Mouse (Mus musculus): Measurements from ENCODE around the gene Slc26a6. TPM values are rescaled to one million over a fixed set of nuclear protein-coding genes. Genes with fewer than 3 reads are reported as not detected.

Gene Slc26a6
- total and polyA plus RNA-seq, 2 experiments from 2014 or later, result 5.7 to 9.3 TPM

DNA sequence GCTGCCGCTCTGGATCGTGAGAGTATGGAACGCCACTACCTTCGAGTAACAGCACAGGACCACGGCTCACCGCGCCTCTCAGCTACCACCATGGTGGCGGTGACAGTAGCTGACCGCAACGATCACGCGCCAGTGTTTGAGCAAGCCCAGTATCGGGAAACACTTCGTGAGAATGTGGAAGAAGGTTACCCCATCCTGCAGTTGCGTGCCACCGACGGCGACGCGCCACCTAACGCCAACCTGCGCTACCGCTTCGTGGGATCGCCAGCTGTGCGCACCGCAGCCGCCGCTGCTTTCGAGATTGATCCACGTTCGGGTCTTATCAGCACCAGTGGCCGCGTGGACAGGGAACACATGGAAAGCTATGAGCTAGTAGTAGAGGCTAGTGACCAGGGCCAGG is 25.6 kb upstream of the Slc26a6 start:
- no peak for TF ChIP-seq CTCF (IDR thresholded peaks at IDR 0.05; ENCODE audit: low read depth)
- TF ChIP-seq EP300 (IDR thresholded peaks at IDR 0.05; ENCODE audit: low read depth), result no peak
- DNase-seq (ENCODE audit: low spot score) (no peak), ATAC-seq (ENCODE audit: insufficient read depth, low read depth) (no peak)
- Histone ChIP-seq H3K4me3 (ENCODE audit: low read depth, low read length) (peak overlapping the region; percentile 35), H3K4me2 (ENCODE audit: low read depth, low read length) (peak overlapping the region; percentile 58), H3K4me1 (ENCODE audit: control insufficient read depth, insufficient read depth) (peaks cover 10% of the 10 kb centered on the region), H3K9me3 (replicated peaks; ENCODE audit: control insufficient read depth, low read length) (no peaks in the 10 kb centered on the region), H3K36me3 (replicated peaks; ENCODE audit: control insufficient read depth, insufficient read depth, low read length) (no peaks in the 10 kb centered on the region), H3K27me3 (ENCODE audit: control insufficient read depth, insufficient read depth, low read length) (peaks cover 91% of the 10 kb centered on the region), H3K27ac (ENCODE audit: low read depth) (no peak overlapping the region), H3K9ac (replicated peaks; ENCODE audit: low read depth, low read length) (no peak overlapping the region)
- 5% methylated on average over 34 of the region's 34 CpGs for WGBS

DNA sequence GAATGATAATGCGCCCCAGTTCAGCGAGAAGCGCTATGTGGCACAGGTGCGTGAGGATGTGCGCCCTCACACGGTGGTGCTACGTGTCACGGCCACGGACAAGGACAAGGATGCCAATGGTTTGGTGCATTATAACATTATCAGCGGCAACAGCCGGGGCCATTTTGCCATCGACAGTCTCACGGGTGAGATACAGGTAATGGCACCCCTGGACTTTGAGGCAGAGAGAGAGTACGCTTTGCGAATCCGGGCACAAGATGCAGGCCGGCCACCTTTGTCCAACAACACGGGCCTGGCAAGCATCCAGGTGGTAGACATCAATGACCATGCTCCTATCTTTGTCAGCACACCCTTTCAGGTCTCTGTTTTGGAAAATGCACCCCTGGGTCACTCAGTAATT is 25.2 kb upstream of the Slc26a6 start:
- DNase-seq (ENCODE audit: low spot score), result no peak
- H3K9ac ChIP-seq (replicated peaks; ENCODE audit: low read depth, low read length), result no peak overlapping the region
- no peaks in the 10 kb centered on the region for H3K36me3 ChIP-seq (replicated peaks; ENCODE audit: control insufficient read depth, insufficient read depth, low read length)
- H3K4me3 ChIP-seq (ENCODE audit: low read depth, low read length), result no peak overlapping the region
- H3K27ac ChIP-seq (ENCODE audit: low read depth), result no peak overlapping the region
- H3K4me1 ChIP-seq (ENCODE audit: control insufficient read depth, insufficient read depth), result peaks cover 15% of the 10 kb centered on the region
- no peaks in the 10 kb centered on the region for H3K9me3 ChIP-seq (replicated peaks; ENCODE audit: control insufficient read depth, low read length)
- ATAC-seq (ENCODE audit: insufficient read depth, low read depth), result no peak
- TF ChIP-seq CTCF (IDR thresholded peaks at IDR 0.05; ENCODE audit: low read depth), result no peak
- no peak for TF ChIP-seq EP300 (IDR thresholded peaks at IDR 0.05; ENCODE audit: low read depth)
- 53% methylated on average over 18 of the region's 18 CpGs for WGBS
- no peak overlapping the region for H3K4me2 ChIP-seq (ENCODE audit: low read depth, low read length)
- peaks cover 95% of the 10 kb centered on the region for H3K27me3 ChIP-seq (ENCODE audit: control insufficient read depth, insufficient read depth, low read length)

DNA sequence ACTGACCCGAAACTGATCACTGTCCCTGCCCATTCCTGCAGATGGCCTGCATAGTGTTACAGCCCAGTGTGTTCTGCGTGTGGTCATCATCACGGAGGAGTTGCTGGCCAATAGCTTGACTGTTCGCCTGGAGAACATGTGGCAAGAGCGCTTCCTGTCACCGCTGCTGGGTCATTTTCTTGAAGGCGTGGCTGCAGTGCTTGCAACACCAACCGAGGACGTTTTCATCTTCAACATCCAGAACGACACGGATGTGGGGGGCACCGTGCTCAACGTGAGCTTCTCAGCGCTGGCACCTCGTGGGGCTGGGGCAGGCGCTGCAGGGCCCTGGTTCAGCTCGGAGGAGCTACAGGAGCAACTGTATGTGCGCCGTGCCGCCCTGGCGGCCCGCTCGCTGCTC is 21.4 kb upstream of the Slc26a6 start:
- no peak for TF ChIP-seq EP300 (IDR thresholded peaks at IDR 0.05; ENCODE audit: low read depth)
- no peak for TF ChIP-seq CTCF (IDR thresholded peaks at IDR 0.05; ENCODE audit: low read depth)
- DNase-seq (ENCODE audit: low spot score) (no peak), ATAC-seq (ENCODE audit: insufficient read depth, low read depth) (no peak)
- WGBS, result 6% methylated on average over 23 of the region's 23 CpGs
- peak overlapping the region; percentile 65 for H3K4me2 ChIP-seq (ENCODE audit: low read depth, low read length)
- no peaks in the 10 kb centered on the region for H3K36me3 ChIP-seq (replicated peaks; ENCODE audit: control insufficient read depth, insufficient read depth, low read length)
- peaks cover 68% of the 10 kb centered on the region for H3K27me3 ChIP-seq (ENCODE audit: control insufficient read depth, insufficient read depth, low read length)
- no peak overlapping the region for H3K9ac ChIP-seq (replicated peaks; ENCODE audit: low read depth, low read length)
- H3K27ac ChIP-seq (ENCODE audit: low read depth), result no peak overlapping the region
- H3K4me3 ChIP-seq (ENCODE audit: low read depth, low read length), result peak overlapping the region; percentile 39
- peaks cover 15% of the 10 kb centered on the region for H3K4me1 ChIP-seq (ENCODE audit: control insufficient read depth, insufficient read depth)
- H3K9me3 ChIP-seq (replicated peaks; ENCODE audit: control insufficient read depth, low read length), result no peaks in the 10 kb centered on the region

DNA sequence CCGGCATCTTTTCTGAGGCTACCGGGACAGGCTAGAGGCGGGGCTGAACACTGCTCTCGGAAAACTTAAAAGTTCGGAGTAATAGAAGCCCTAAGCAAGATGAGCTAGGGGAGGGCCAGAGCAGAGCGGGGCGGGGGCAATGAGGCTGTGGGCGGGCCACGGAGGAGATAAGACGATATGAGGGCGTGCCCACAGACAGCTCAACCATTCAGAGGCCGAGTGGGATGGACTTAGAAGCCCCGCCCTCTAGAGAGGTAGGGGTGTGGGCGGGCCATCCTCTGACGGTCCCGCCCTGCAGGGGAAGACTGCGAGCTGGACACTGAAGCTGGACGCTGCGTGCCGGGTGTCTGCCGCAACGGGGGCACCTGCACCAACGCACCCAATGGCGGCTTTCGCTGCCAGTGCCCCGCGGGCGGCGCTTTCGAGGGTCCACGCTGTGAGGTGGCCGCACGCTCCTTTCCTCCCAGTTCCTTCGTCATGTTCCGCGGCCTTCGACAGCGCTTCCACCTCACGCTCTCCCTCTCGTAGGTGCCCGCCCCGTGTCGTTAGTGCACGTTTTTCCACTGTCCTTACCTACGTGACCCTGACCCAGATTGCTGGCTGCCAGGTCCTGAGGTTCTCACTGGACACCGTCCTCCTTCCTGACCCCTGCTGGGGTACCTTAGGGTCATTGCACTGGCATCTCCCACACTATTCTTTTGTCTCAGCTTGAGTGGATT is 20.5 kb upstream of the Slc26a6 start:
- Histone ChIP-seq H3K36me3 (replicated peaks; ENCODE audit: control insufficient read depth, insufficient read depth, low read length) (no peaks in the 10 kb centered on the region), H3K4me2 (ENCODE audit: low read depth, low read length) (peak overlapping the region; percentile 65), H3K27ac (ENCODE audit: low read depth) (no peak overlapping the region), H3K9me3 (replicated peaks; ENCODE audit: control insufficient read depth, low read length) (no peaks in the 10 kb centered on the region), H3K4me3 (ENCODE audit: low read depth, low read length) (peak overlapping the region; percentile 39), H3K27me3 (ENCODE audit: control insufficient read depth, insufficient read depth, low read length) (peaks cover 61% of the 10 kb centered on the region), H3K9ac (replicated peaks; ENCODE audit: low read depth, low read length) (no peak overlapping the region), H3K4me1 (ENCODE audit: control insufficient read depth, insufficient read depth) (peaks cover 15% of the 10 kb centered on the region)
- ATAC-seq (ENCODE audit: insufficient read depth, low read depth) (peak; percentile 95), DNase-seq (ENCODE audit: low spot score) (peak; percentile 90)
- WGBS, result 6% methylated on average over 46 of the region's 46 CpGs
- no peak for TF ChIP-seq CTCF (IDR thresholded peaks at IDR 0.05; ENCODE audit: low read depth)
- TF ChIP-seq EP300 (IDR thresholded peaks at IDR 0.05; ENCODE audit: low read depth), result no peak

DNA sequence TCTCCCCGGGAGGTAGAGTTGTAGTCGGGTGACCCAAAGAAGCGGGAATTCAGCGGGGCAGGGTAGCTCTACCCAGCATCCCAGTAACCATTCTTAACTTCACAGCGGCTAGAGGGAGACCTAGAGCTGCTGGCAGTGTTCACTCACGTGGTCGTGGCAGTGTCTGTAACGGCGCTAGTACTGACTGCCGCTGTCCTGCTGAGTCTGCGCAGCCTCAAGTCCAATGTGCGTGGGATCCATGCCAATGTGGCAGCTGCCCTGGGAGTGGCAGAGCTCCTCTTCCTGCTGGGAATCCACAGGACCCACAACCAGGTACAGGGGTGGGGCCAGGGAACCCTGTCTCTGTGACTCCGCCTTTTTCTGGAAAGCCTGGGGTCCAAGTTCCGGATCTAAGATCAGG is 10.1 kb upstream of the Slc26a6 start:
- no peaks in the 10 kb centered on the region for H3K4me1 ChIP-seq (ENCODE audit: control insufficient read depth, insufficient read depth)
- no peak overlapping the region for H3K4me3 ChIP-seq (ENCODE audit: low read depth, low read length)
- TF ChIP-seq CTCF (IDR thresholded peaks at IDR 0.05; ENCODE audit: low read depth) (peak; percentile 52), EP300 (IDR thresholded peaks at IDR 0.05; ENCODE audit: low read depth) (no peak)
- H3K27ac ChIP-seq (ENCODE audit: low read depth), result no peak overlapping the region
- no peaks in the 10 kb centered on the region for H3K36me3 ChIP-seq (replicated peaks; ENCODE audit: control insufficient read depth, insufficient read depth, low read length)
- H3K9me3 ChIP-seq (replicated peaks; ENCODE audit: control insufficient read depth, low read length), result no peaks in the 10 kb centered on the region
- 9% methylated on average over 14 of the region's 14 CpGs for WGBS
- no peak overlapping the region for H3K9ac ChIP-seq (replicated peaks; ENCODE audit: low read depth, low read length)
- H3K4me2 ChIP-seq (ENCODE audit: low read depth, low read length), result peak overlapping the region; percentile 13; the same call in 1 of the 2 replicates
- DNase-seq (ENCODE audit: low spot score) (peak; percentile 60), ATAC-seq (ENCODE audit: insufficient read depth, low read depth) (peak; percentile 87)
- H3K27me3 ChIP-seq (ENCODE audit: control insufficient read depth, insufficient read depth, low read length), result 0 out of 2 replicates have a peak, but pooled peaks cover 3% of the 10 kb centered on the region

DNA sequence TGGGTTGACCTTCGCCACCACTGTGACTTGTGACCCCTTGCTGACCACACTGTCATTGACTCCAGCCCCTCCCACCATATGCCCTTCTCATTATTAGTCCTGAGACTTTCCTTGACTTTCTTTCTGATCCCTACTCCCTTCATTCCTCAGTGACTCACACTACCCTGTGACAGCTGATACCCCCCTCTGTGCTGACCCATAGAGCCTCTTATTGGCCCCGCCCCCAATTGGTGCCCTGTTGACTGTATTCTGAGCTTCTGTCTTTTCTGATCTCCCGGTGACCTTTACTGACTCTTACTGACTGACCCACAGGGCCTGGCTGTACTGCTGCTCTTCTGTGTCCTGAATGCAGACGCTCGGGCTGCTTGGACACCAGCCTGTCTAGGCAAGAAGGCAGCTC is 7.7 kb upstream of the Slc26a6 start:
- Histone ChIP-seq H3K36me3 (replicated peaks; ENCODE audit: control insufficient read depth, insufficient read depth, low read length) (no peaks in the 10 kb centered on the region), H3K4me1 (ENCODE audit: control insufficient read depth, insufficient read depth) (no peaks in the 10 kb centered on the region), H3K4me2 (ENCODE audit: low read depth, low read length) (no peak overlapping the region), H3K27ac (ENCODE audit: low read depth) (no peak overlapping the region), H3K27me3 (ENCODE audit: control insufficient read depth, insufficient read depth, low read length) (0 out of 2 replicates have a peak, but pooled peaks cover 6% of the 10 kb centered on the region), H3K9me3 (replicated peaks; ENCODE audit: control insufficient read depth, low read length) (no peaks in the 10 kb centered on the region), H3K4me3 (ENCODE audit: low read depth, low read length) (no peak overlapping the region), H3K9ac (replicated peaks; ENCODE audit: low read depth, low read length) (no peak overlapping the region)
- WGBS, result 62% methylated on average over 5 of the region's 5 CpGs
- TF ChIP-seq EP300 (IDR thresholded peaks at IDR 0.05; ENCODE audit: low read depth) (no peak), CTCF (IDR thresholded peaks at IDR 0.05; ENCODE audit: low read depth) (no peak)
- ATAC-seq (ENCODE audit: insufficient read depth, low read depth) (no peak), DNase-seq (ENCODE audit: low spot score) (no peak)

Measured in heart, postnatal 0 days (tissue).